Mouse (Mus musculus) C2C12 (cell line): ENCODE data around the gene Tef. TPM values are rescaled to one million over a fixed set of nuclear protein-coding genes. Genes with fewer than 3 reads are reported as not detected.

Experiments used
- H3K27me3 ChIP-seq: one replicate; pipeline ENCODE4 v1.6.1; 2011; ENCODE audit not compliant: control insufficient read depth, insufficient read depth, insufficient read length
- H3K36me3 ChIP-seq: one replicate; pipeline ENCODE4 v1.6.1; 2011; ENCODE audit not compliant: control insufficient read depth, insufficient read depth
- H3K4me3 ChIP-seq: one replicate; pipeline ENCODE4 v1.5.1; 2011; ENCODE audit warnings: mild to moderate bottlenecking, control low read depth; ENCODE audit not compliant: poor library complexity, insufficient read depth, severe bottlenecking
- H3K79me2 ChIP-seq: one replicate; pipeline ENCODE4 v1.6.1; 2011; ENCODE audit not compliant: control insufficient read depth, insufficient read depth
- H3K79me3 ChIP-seq: one replicate; pipeline ENCODE4 v1.6.1; 2011; ENCODE audit warnings: low read depth, control low read depth
- H3ac ChIP-seq: one replicate; pipeline ENCODE3; 2011; ENCODE audit warnings: low read depth; ENCODE audit not compliant: control insufficient read depth, insufficient read length
- CEBPB ChIP-seq: IDR thresholded peaks from one replicate; pipeline ENCODE4 v1.6.1; 2011; ENCODE audit warnings: low read depth, mild to moderate bottlenecking, control low read depth, moderate library complexity
- CTCF ChIP-seq: IDR thresholded peaks from one replicate; pipeline ENCODE4 v1.5.1; 2011; ENCODE audit not compliant: control insufficient read depth, insufficient read depth, insufficient read length
- FOSL1 ChIP-seq: IDR thresholded peaks from one replicate; pipeline ENCODE4 v1.8.0; 2011; ENCODE audit warnings: mild to moderate bottlenecking, low read length; ENCODE audit not compliant: poor library complexity, insufficient read depth, severe bottlenecking
- MAX ChIP-seq: IDR thresholded peaks from one replicate; pipeline ENCODE4 v1.6.1; 2011; ENCODE audit warnings: mild to moderate bottlenecking, control low read depth
- MYOD1 ChIP-seq: IDR thresholded peaks from one replicate; pipeline ENCODE4 v1.6.1; 2011; ENCODE audit warnings: low read depth; ENCODE audit not compliant: control insufficient read depth, insufficient read length
- MYOG ChIP-seq: IDR thresholded peaks from one replicate; pipeline ENCODE4 v1.6.1; 2011; ENCODE audit not compliant: control insufficient read depth, insufficient read length; ENCODE audit errors: extremely low read depth
- USF1 ChIP-seq: IDR thresholded peaks from one replicate; pipeline ENCODE4 v1.6.1; 2011; ENCODE audit warnings: low read depth, mild to moderate bottlenecking, control low read depth, moderate library complexity
- polyA plus RNA-seq: library from polyadenylated mRNA; unstranded; fragments of >200 nt; fragmentation: generic; extraction: Trizol; gene quantifications from one replicate; pipeline ENCODE4 v1.2.1, GENCODE M21; 2012; ENCODE audit warnings: missing spikeins

Tef gene
- polyA plus RNA-seq, 1 experiment: 32.6 TPM

- Histone ChIP-seq H3K36me3 (peaks cover 59% of the 10 kb centered on the region), H3K4me3 (no peak overlapping the region)
- TF ChIP-seq CTCF (no peak), MAX (no peak), MYOG (no peak), USF1 (no peak), CEBPB (no peak), MYOD1 (no peak), FOSL1 (no peak)
These were observed 16.5 kb upstream of the Tef start for GRCm38 (mm10) chr15:81785701-81786100.

DNA sequence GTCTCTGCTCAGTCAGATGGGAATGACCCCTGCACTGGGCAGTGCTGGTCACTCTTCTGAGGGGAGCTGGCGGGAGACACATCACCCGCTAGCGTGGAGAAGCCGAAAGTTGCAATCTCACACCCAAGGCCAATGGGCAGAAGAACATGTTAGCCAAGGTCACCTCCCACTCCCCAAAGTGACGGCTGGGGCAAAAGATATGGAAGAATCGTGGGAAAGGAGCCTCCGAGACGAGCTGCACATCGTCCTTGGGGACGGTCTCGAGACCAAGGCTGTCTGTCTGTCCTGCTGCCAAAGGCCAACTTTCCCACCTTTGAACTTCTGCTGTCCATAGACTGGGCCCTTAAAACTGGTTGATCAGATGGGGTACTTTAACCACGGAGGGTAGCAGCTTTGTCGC, 14.7 kb upstream of the Tef start:
- no peak overlapping the region for H3K4me3 ChIP-seq
- no peaks in the 10 kb centered on the region for H3K27me3 ChIP-seq
- no peak overlapping the region for H3ac ChIP-seq
- H3K79me3 ChIP-seq: no peaks in the 10 kb centered on the region
- no peaks in the 10 kb centered on the region for H3K79me2 ChIP-seq
- TF ChIP-seq CTCF (no peak), USF1 (no peak), MAX (no peak), CEBPB (no peak), FOSL1 (no peak), MYOG (no peak), MYOD1 (no peak)
- peaks cover 65% of the 10 kb centered on the region for H3K36me3 ChIP-seq

More at GRCm38 (mm10) chr15:81785701-81786100, 16.5 kb upstream of the Tef start:
- Histone ChIP-seq H3K79me3 (no peaks in the 10 kb centered on the region), H3ac (no peak overlapping the region), H3K27me3 (no peaks in the 10 kb centered on the region), H3K79me2 (no peaks in the 10 kb centered on the region)

DNA sequence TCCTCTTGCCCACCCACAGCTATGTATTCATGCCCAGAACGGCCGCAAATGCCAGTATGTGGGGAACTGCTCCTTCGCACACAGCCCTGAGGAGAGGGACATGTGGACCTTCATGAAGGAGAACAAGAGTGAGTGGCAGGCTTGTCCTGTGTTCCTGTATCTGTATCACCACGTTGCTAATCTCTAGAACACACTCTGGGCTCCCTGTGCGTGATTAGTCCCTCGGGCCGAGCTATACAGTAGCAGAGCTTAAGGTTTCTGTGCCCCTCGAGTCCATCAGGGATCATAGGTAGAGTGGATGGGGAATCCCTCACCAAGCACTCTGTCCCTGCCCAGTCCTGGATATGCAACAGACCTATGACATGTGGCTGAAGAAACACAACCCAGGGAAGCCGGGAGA, 9.8 kb upstream of the Tef start:
- Histone ChIP-seq H3K36me3 (peaks cover 34% of the 10 kb centered on the region), H3K27me3 (no peaks in the 10 kb centered on the region), H3K79me3 (no peaks in the 10 kb centered on the region), H3K79me2 (no peaks in the 10 kb centered on the region), H3K4me3 (no peak overlapping the region), H3ac (no peak overlapping the region)
- TF ChIP-seq MAX (no peak), FOSL1 (no peak), CTCF (no peak), MYOG (no peak), MYOD1 (no peak), USF1 (no peak), CEBPB (no peak)

GRCm38 (mm10) chr15:81796228-81796627, 6.0 kb upstream of the Tef start:
- H3K79me3 ChIP-seq: no peaks in the 10 kb centered on the region
- peaks cover 15% of the 10 kb centered on the region for H3K36me3 ChIP-seq
- H3K79me2 ChIP-seq: no peaks in the 10 kb centered on the region
- TF ChIP-seq MAX (no peak), USF1 (no peak), MYOG (no peak), CEBPB (no peak), CTCF (no peak), FOSL1 (no peak), MYOD1 (no peak)
- no peak overlapping the region for H3ac ChIP-seq
- no peaks in the 10 kb centered on the region for H3K27me3 ChIP-seq
- no peak overlapping the region for H3K4me3 ChIP-seq

GRCm38 (mm10) chr15:81797861-81798260, 4.4 kb upstream of the Tef start:
- Histone ChIP-seq H3ac (no peak overlapping the region), H3K4me3 (no peak overlapping the region)
- no peak for TF ChIP-seq MAX

DNA sequence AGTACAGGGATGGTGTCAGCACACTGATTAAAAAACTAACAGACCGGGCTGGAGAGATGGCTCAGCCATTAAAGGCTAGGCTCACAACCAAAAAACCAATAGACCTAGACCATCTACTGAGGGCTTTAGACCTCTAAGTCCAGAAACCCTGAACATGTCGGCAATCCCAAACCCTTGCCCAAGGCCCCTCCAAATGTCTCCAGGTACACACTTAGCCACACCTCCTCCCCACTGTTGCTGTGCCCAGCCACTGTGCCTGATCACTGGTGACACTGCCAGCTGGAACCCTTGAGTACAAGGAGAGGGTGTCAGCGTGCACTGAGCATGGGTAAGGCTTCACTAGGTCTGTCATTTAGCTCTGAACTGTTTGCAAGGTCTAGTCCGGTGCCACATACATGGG, 3.8 kb upstream of the Tef start:
- Histone ChIP-seq H3K4me3 (no peak overlapping the region), H3K36me3 (no peaks in the 10 kb centered on the region), H3K27me3 (no peaks in the 10 kb centered on the region), H3K79me3 (no peaks in the 10 kb centered on the region), H3K79me2 (no peaks in the 10 kb centered on the region), H3ac (no peak overlapping the region)
- TF ChIP-seq CEBPB: no peak
- TF ChIP-seq MAX: no peak
- TF ChIP-seq MYOD1: no peak

More at GRCm38 (mm10) chr15:81797861-81798260, 4.4 kb upstream of the Tef start:
- Histone ChIP-seq H3K79me2 (no peaks in the 10 kb centered on the region), H3K36me3 (no peaks in the 10 kb centered on the region), H3K79me3 (no peaks in the 10 kb centered on the region), H3K27me3 (no peaks in the 10 kb centered on the region)
